Mouse (Mus musculus) gastrocnemius, postnatal 25 days (tissue): Measurements from ENCODE around the gene Scgb1b2. TPM values are rescaled to one million over a fixed set of nuclear protein-coding genes. Genes with fewer than 3 reads are reported as not detected.

Experiments used
- DNase-seq: peaks from one replicate; pipeline ENCODE4 v3.0.0; 2022
- long read RNA-seq, 2 experiments: library from polyadenylated mRNA; stranded (forward); transcript quantifications; one replicate each; pipeline ENCODE4 v2.0.0; 2021
- total RNA-seq, 2 experiments: library from RNA; stranded (reverse); gene quantifications; 1 replicate in 1 of 2; 2 replicates in 1 of 2; pipeline ENCODE4 v1.2.3; 2021

Gene Scgb1b2
- total RNA-seq: not detected
- long read RNA-seq, experiment 1: 0 reads
- long read RNA-seq, experiment 2: 0 reads

- no peak for DNase-seq
Observed at GRCm38 (mm10) chr7:31291721-31292120, at the start of gene Scgb1b2. TSS of gene Scgb1b2 (minus strand) at chr7:31291821.

DNA sequence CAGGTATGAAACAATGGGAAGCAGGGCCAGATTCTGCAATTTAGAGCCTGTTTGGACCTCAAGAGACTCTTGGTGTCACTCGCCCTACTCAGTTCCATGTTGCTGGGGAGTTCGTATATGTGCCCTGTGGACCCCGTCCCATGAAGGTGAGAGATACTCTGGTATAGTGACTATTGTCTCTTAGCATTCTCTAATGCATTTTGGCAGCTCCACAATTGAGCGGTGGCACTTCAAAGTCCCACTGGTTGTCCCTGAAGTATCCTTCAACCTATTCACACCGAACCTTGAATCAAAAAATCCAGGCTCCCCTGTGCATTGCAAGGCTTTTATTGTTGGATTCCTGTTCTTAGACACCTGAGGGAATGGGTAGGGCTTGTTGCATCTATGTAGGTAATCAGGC, 1.4 kb downstream of the Scgb1b2 start, which contains the start of gene Scgb2b2:
Scgb2b2 (plus strand) TSS at position 301 of the 400 bp plus-strand sequence.
- no peak for DNase-seq

Other genes with a start within 250 kb of the Scgb1b2 start
- 10 to 100 TPM in 1 of 2 experiments, 1 to 10 TPM in 1; 9.5 to 13.6 TPM for gene Fxyd5, start 249.3 kb downstream of the Scgb1b2 start, total RNA-seq
- gene Fxyd7, start 240.4 kb downstream of the Scgb1b2 start, total RNA-seq: 1 to 10 TPM; 1.9 to 2.1 TPM
- gene Fxyd1, start 234.6 kb downstream of the Scgb1b2 start, total RNA-seq: 1,000 to 10,000 TPM; 1,050 to 1,262 TPM
- 1 to 10 TPM; 4.1 to 5.4 TPM for gene Lgi4, start 232.5 kb downstream of the Scgb1b2 start, total RNA-seq
- 1 to 10 TPM; 1.7 to 3.2 TPM for gene Fxyd3, start 215.1 kb downstream of the Scgb1b2 start, total RNA-seq
- gene Hpn, start 176.5 kb downstream of the Scgb1b2 start, total RNA-seq: 10 to 100 TPM; 15.5 to 17.3 TPM
- 100 to 1,000 TPM; 787 to 821 TPM for gene Scn1b, start 164.8 kb downstream of the Scgb1b2 start, total RNA-seq
- 10 to 100 TPM; 40.5 to 41.2 TPM for gene Gramd1a, start 135.9 kb downstream of the Scgb1b2 start, total RNA-seq
- gene Scgb2b2, start 1.3 kb downstream of the Scgb1b2 start, total RNA-seq: not detected
- not detected for gene Scgb2b3, start 70.3 kb upstream of the Scgb1b2 start, total RNA-seq
- gene Scgb1b3, start 83.8 kb upstream of the Scgb1b2 start, total RNA-seq: not detected